Mouse (Mus musculus) 416B (cell line): ENCODE data around the gene Edc3.

Experiments used
- DNase-seq: peaks from one replicate; pipeline ENCODE4 v3.0.0; 2011; ENCODE audit warnings: low read depth

Gene Edc3

GRCm38 (mm10) chr9:57708068-57708719, at the start of gene Edc3:
Gene Edc3, plus strand, starts transcription at chr9:57708540.
- peak; percentile 96 for DNase-seq

- DNase-seq, result no peak
Measured at GRCm38 (mm10) chr9:57658970-57659369, 49.4 kb upstream of the Edc3 start.

- DNase-seq, result peak; percentile 89
Measured at GRCm38 (mm10) chr9:57659774-57660173, 48.6 kb upstream of the Edc3 start.

GRCm38 (mm10) chr9:57660501-57660900, 47.8 kb upstream of the Edc3 start:
- peak; percentile 67 for DNase-seq

GRCm38 (mm10) chr9:57661552-57661951, 46.8 kb upstream of the Edc3 start:
- DNase-seq, result peak; percentile 47

- DNase-seq, result no peak
Measured at GRCm38 (mm10) chr9:57664616-57665015, 43.7 kb upstream of the Edc3 start.

GRCm38 (mm10) chr9:57666536-57666935, 41.8 kb upstream of the Edc3 start:
- no peak for DNase-seq

- no peak for DNase-seq
Measured at GRCm38 (mm10) chr9:57667136-57667535, 41.2 kb upstream of the Edc3 start.

- no peak for DNase-seq
Measured at GRCm38 (mm10) chr9:57667817-57668216, 40.5 kb upstream of the Edc3 start.

- no peak for DNase-seq
Measured at GRCm38 (mm10) chr9:57668277-57668676, 40.1 kb upstream of the Edc3 start.

GRCm38 (mm10) chr9:57669566-57669965, 38.8 kb upstream of the Edc3 start:
- DNase-seq, result no peak

GRCm38 (mm10) chr9:57671037-57671436, 37.3 kb upstream of the Edc3 start:
- peak; percentile 42 for DNase-seq

GRCm38 (mm10) chr9:57671500-57671899, 36.8 kb upstream of the Edc3 start:
- no peak for DNase-seq

- no peak for DNase-seq
Measured at GRCm38 (mm10) chr9:57681411-57681810, 26.9 kb upstream of the Edc3 start.

GRCm38 (mm10) chr9:57683520-57683919, 24.8 kb upstream of the Edc3 start, which contains the start of gene Cyp1a2:
Gene Cyp1a2, minus strand, starts transcription at chr9:57683703.
- DNase-seq, result no peak

- no peak for DNase-seq
Measured at GRCm38 (mm10) chr9:57686011-57686410, 22.3 kb upstream of the Edc3 start.

- DNase-seq, result peak; percentile 56
Measured at GRCm38 (mm10) chr9:57687751-57688150, 20.6 kb upstream of the Edc3 start, which contains the start of gene Cyp1a1. Gene Cyp1a1, plus strand, starts transcription at chr9:57687928.

- DNase-seq, result peak; percentile 71
Measured at GRCm38 (mm10) chr9:57688158-57688557, 20.2 kb upstream of the Edc3 start.

- DNase-seq, result no peak
Measured at GRCm38 (mm10) chr9:57688606-57689005, 19.7 kb upstream of the Edc3 start.

GRCm38 (mm10) chr9:57694108-57694507, 14.2 kb upstream of the Edc3 start:
- DNase-seq, result no peak

- no peak for DNase-seq
Measured at GRCm38 (mm10) chr9:57696380-57697285, 11.7 kb upstream of the Edc3 start.

GRCm38 (mm10) chr9:57697380-57697779, 11.0 kb upstream of the Edc3 start:
- no peak for DNase-seq
